Mouse (Mus musculus): ENCODE measurements around the gene Def8. TPM values are rescaled to one million over a fixed set of nuclear protein-coding genes. Genes with fewer than 3 reads are reported as not detected.

Def8 gene
- polyA plus RNA-seq, 1 experiment from 2014 or later = 43.6 TPM

DNA sequence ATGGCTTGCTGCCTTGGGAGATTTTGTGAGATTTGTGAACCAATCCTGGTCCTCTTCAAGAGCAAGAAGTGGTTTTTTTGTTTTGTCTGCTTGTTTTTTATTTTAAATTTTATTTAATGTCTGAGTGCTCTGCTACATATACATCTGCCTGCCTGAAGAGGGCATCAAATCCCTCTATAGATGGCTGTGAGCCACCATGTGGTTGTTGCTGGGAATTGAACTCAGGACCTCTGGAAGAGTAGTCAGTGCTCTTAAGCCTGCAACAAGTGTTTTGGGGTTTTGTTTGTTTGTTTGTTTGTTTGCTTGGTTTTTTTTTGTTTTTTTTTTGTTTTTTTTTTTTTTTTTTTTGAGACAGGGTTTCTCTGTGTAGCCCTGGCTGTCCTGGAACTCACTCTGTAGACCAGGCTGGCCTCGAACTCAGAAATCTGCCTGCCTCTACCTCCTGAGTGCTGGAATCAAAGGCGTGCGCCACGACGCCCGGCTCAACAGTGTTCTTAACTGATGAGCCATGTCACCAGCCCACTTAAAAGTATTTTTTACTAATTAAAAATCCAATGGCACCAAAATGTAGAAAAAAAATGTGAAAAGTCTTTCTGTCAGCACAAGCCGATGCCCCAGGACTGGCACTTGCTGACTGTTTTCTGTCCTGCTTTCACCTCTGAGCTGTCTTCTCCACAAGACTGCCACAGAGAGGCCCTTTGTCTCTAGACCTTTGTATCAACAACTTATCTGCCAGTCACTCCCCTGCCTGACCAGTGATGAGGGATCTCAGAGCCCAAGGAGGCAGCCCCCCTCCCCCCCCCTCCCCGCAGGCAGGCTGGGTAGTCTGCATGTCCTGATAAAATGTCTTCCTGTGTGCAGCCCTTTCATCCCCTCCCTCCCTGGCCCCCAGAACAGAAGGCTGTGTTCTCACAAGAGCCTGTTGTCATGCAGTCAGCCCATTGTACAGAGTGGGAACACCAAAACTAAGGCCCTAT, 7.1 kb upstream of the Def8 start:
- no peaks in the 10 kb centered on the region for H3K36me3 ChIP-seq
- H3K27me3 ChIP-seq (ENCODE audit: low read depth, poor library complexity, severe bottlenecking) = peaks cover 33% of the 10 kb centered on the region
- H3K27ac ChIP-seq = no peak overlapping the region
- WGBS = 87% methylated on average over 8 of the region's 8 CpGs
- H3K4me1 ChIP-seq = peaks cover 18% of the 10 kb centered on the region
- no peak for DNase-seq (ENCODE audit: low spot score)
- no peaks in the 10 kb centered on the region for H3K9me3 ChIP-seq (replicated peaks)
- no peak overlapping the region for H3K4me3 ChIP-seq

DNA sequence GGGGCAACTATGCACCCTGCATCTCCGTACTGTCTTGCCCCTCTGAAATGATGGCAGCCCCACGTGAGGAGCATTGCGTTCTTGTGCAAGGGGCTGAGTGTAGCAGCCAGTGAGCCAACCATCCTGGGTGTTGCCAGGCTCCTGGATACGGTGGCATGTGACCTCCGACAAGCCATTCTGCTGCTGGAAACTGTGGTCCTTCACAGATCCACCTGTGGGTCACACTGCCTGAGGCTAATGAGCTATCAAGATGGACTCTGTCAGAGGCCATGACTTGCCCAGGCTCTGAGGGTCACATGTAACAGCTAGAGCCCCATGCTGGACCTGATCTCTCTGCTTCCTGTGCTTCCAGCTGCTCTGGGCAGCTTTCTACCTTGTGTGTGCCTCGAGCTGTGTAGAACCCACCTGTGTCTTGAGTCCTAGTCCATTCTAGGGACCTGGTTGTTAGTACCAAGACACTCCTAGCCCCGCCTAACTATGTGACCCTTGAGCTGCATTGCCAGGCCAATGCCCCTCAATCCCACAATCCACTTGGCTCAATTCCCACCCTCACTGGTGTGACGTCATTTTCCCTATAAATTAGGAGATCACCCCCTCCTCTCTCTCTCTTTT, 6.3 kb upstream of the Def8 start:
- H3K36me3 ChIP-seq = no peaks in the 10 kb centered on the region

DNA sequence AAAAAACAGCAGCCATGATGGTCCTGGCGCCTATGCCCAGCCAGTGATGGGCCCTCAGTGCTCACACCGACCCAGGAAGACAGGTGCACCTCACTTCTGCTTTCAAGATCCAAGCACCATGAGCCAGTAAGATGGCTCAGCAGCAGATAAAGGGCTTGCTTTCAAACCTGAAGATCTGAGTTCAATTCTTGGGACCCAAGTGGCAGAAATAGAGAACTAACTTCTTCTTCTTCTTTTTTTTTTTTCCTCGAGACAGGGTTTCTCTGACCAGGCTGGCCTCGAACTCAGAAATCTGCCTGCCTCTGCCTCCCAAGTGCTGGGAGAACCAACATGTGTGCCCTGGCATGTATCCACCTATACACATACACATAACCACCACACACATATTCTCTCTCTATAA, 3.6 kb upstream of the Def8 start:
- peaks cover 6% of the 10 kb centered on the region; the same call in 1 of the 2 replicates for H3K27me3 ChIP-seq (ENCODE audit: low read depth, poor library complexity, severe bottlenecking)
- WGBS = 81% methylated on average over 4 of the region's 4 CpGs
- no peak overlapping the region for H3K4me3 ChIP-seq
- H3K27ac ChIP-seq = no peak overlapping the region
- no peak for DNase-seq (ENCODE audit: low spot score)
- H3K9me3 ChIP-seq (replicated peaks) = no peaks in the 10 kb centered on the region
- H3K4me1 ChIP-seq = 0 out of 2 replicates have a peak, but pooled peaks cover 6% of the 10 kb centered on the region
- no peaks in the 10 kb centered on the region for H3K36me3 ChIP-seq

More for the DNA sequence above, 6.3 kb upstream of the Def8 start:
- peaks cover 29% of the 10 kb centered on the region for H3K27me3 ChIP-seq (ENCODE audit: low read depth, poor library complexity, severe bottlenecking)
- H3K9me3 ChIP-seq (replicated peaks) = no peaks in the 10 kb centered on the region
- no peak for DNase-seq (ENCODE audit: low spot score)
- no peak overlapping the region for H3K27ac ChIP-seq
- no peak overlapping the region for H3K4me3 ChIP-seq
- WGBS = 81% methylated on average over 8 of the region's 8 CpGs
- peaks cover 11% of the 10 kb centered on the region for H3K4me1 ChIP-seq

DNA sequence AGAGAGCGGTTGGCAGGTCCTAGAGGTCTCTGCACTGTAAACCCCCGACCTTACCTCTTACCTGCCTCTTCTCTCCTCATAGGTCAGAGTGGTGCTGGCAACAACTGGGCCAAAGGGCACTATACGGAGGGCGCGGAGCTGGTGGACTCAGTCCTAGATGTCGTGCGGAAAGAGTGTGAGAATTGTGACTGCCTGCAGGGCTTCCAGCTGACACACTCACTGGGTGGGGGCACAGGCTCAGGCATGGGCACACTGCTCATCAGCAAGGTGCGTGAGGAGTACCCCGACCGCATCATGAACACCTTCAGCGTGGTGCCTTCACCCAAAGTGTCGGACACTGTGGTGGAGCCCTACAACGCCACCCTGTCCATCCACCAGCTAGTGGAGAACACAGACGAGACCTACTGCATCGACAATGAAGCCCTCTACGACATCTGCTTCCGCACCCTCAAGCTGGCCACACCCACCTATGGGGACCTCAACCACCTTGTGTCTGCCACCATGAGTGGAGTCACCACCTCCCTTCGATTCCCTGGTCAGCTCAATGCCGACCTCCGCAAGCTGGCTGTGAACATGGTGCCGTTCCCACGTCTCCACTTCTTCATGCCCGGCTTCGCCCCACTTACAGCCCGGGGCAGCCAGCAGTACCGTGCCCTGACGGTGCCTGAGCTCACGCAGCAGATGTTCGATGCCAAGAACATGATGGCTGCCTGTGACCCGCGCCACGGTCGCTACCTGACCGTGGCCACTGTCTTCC, 2.6 kb upstream of the Def8 start:
- no peaks in the 10 kb centered on the region for H3K36me3 ChIP-seq
- peaks cover 6% of the 10 kb centered on the region; the same call in 1 of the 2 replicates for H3K27me3 ChIP-seq (ENCODE audit: low read depth, poor library complexity, severe bottlenecking)
- H3K27ac ChIP-seq = no peak overlapping the region
- 94% methylated on average over 34 of the region's 34 CpGs for WGBS
- no peak for DNase-seq (ENCODE audit: low spot score)
- 0 out of 2 replicates have a peak, but pooled peaks cover 6% of the 10 kb centered on the region for H3K4me1 ChIP-seq
- H3K4me3 ChIP-seq = no peak overlapping the region
- H3K9me3 ChIP-seq (replicated peaks) = no peaks in the 10 kb centered on the region

DNA sequence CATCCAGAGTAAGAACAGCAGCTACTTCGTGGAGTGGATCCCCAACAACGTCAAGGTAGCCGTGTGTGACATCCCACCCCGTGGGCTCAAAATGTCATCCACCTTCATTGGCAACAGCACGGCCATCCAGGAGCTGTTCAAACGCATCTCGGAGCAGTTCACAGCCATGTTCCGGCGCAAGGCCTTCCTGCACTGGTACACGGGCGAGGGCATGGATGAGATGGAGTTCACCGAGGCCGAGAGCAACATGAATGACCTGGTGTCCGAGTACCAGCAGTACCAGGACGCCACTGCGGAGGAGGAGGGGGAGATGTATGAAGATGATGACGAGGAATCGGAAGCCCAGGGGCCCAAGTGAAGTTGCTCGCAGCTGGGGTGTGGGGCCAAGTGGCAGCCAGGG, 2.0 kb upstream of the Def8 start:
- 87% methylated on average over 19 of the region's 19 CpGs for WGBS
- Histone ChIP-seq H3K27ac (no peak overlapping the region), H3K27me3 (ENCODE audit: low read depth, poor library complexity, severe bottlenecking) (peaks cover 6% of the 10 kb centered on the region; the same call in 1 of the 2 replicates), H3K4me1 (0 out of 2 replicates have a peak, but pooled peaks cover 6% of the 10 kb centered on the region), H3K36me3 (no peaks in the 10 kb centered on the region), H3K9me3 (replicated peaks) (no peaks in the 10 kb centered on the region), H3K4me3 (no peak overlapping the region)
- no peak for DNase-seq (ENCODE audit: low spot score)

DNA sequence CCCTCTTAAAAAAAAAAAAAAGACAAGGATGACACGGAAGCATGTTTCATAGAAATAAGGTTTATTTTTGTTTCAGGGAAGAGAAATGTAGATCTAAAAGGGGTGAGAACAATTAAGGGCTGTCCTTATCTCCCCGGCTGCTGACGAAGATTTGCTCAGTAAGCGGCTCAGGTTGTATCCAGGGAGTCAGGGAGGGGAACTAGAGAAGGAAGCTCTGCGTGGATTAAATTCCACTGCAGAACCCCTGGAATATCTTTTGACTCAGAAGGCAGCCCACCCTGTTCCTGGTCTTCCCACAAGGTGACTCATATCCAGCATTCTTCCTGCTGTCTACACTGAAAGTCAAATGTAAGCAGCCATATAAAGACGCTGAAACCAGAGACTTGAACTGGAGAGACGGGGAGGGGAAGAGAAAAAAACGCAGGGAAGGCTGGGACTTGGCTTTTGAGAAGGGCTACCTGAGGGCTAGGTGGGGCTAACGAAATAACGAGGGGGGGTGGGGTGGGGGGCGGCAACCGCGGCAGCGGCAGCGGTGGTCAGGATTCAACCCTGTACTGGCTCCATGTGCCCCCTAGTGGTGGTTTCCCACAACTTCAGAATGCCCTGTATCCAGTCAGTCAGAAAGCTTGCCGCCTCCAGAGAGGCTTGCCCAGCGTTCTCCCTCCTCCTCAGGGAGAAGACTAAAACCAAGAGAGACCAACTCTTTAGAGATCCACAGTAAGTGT, 1.1 kb upstream of the Def8 start:
- Histone ChIP-seq H3K9me3 (replicated peaks) (peaks cover 4% of the 10 kb centered on the region), H3K4me1 (0 out of 2 replicates have a peak, but pooled peaks cover 6% of the 10 kb centered on the region), H3K36me3 (no peaks in the 10 kb centered on the region), H3K27ac (no peak overlapping the region), H3K4me3 (peak overlapping the region; percentile 34; the same call in 1 of the 2 replicates), H3K27me3 (ENCODE audit: low read depth, poor library complexity, severe bottlenecking) (peaks cover 6% of the 10 kb centered on the region; the same call in 1 of the 2 replicates)
- WGBS = 16% methylated on average over 17 of the region's 17 CpGs
- DNase-seq (ENCODE audit: low spot score) = peak; percentile 75

DNA sequence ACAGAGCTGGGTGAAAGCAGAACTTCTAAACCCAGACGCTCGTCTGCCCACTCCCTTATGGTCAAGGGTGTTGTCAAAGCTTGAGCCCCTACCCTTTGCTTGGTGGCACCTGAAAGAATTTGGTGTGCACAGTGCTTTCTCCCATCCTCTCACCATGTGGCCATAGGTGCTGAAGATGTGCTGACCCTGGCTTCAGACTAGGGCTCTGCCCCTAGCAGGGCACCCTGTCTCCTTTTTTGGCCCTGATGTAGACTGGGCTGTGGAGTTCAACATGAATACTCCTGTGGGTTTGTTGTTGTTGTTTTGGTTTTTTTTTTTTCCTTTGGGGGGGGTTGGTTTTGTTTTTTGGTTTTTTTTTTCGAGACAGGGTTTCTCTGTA, 557 bp upstream of the Def8 start:
- WGBS = 24% methylated on average over 3 of the region's 3 CpGs
- DNase-seq (ENCODE audit: low spot score) = no peak
- H3K27me3 ChIP-seq (ENCODE audit: low read depth, poor library complexity, severe bottlenecking) = peaks cover 6% of the 10 kb centered on the region; the same call in 1 of the 2 replicates
- peaks cover 10% of the 10 kb centered on the region for H3K9me3 ChIP-seq (replicated peaks)
- H3K4me3 ChIP-seq = no peak overlapping the region
- no peak overlapping the region for H3K27ac ChIP-seq
- no peaks in the 10 kb centered on the region for H3K36me3 ChIP-seq
- H3K4me1 ChIP-seq = 0 out of 2 replicates have a peak, but pooled peaks cover 6% of the 10 kb centered on the region

DNA sequence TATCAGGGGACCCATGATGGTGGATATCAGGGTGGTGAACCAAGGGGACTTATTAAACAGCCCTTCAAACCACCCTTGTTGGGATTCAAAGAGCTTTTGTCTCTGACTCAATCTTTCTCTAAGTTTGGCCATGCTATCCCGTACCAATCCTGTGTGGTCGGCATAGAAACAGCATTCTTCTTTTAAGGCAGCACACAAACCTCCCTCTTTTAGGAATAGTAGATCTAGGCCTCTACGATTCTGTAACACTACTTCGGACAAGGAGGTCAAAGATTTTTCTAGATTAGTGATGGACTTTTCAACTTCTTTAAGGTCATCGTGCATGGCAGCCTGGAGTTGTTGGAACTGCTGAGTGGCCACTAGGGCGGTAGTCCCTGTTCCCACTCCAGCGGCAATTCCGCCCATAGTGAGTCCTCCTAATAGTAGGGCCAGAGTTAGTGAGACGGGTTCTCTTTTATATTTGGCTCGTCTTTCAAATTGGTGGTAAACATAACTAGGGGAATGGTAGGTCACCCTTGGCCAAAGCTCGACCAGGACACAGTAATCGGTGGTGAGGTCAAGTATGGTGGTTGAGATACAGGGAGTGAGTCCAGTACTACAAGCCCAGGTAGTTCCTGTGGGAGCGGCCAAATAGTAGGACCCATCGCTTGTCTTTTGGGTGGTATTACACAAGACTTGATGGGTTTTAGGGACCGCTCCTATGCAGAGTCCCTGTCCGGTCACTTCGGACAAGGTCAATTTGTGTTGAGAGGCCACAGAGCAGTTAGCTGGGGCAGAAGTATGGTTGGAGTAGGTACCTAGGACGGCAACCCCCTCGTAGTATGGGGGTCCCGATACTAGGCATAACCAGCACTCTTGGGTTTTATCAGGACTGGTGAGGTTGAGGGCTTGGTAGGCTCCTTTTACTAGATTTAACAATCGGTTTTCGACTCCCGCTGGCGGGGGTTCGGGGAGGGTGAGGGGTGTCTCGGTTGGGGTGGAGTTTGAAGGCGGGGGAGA, 3.5 kb downstream of the Def8 start:
- peaks cover 34% of the 10 kb centered on the region for H3K9me3 ChIP-seq (replicated peaks)
- H3K27ac ChIP-seq = no peak overlapping the region
- no peaks in the 10 kb centered on the region for H3K27me3 ChIP-seq (ENCODE audit: low read depth, poor library complexity, severe bottlenecking)
- WGBS = 96% methylated on average over 27 of the region's 27 CpGs
- H3K4me3 ChIP-seq = no peak overlapping the region
- H3K36me3 ChIP-seq = no peaks in the 10 kb centered on the region
- 0 out of 2 replicates have a peak, but pooled peaks cover 6% of the 10 kb centered on the region for H3K4me1 ChIP-seq
- no peak for DNase-seq (ENCODE audit: low spot score)

DNA sequence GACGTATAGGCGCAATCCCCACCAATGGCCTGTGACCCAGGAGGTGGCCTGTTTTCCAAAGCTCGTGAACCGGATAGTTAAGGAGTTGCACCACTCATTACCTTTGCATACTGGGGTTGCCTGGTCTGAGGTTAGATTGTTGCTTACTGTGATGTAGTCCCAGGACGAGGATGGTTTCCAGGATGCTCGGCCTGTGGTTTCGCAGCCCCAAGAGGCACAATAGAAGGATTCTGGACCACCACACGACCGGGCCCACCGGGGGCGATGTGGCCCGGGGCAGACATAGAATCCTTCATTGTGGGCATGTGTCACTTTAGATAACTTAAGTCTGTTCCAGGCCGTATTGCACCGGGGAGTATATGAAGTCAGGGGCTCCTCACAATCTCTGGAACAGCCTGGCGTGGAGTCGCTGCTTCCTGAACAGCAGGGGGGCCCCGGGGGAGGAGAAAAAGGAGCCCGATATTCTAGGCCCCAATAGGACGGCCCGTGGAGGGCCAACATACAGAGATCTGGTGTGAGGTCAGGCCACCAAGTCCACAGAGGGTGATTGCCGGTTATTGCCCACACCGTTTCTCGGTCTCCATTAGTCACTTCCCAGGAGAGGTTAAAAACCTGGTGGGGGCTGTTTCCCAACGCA, 4.4 kb downstream of the Def8 start:
- Histone ChIP-seq H3K36me3 (no peaks in the 10 kb centered on the region), H3K9me3 (replicated peaks) (peaks cover 38% of the 10 kb centered on the region), H3K27me3 (ENCODE audit: low read depth, poor library complexity, severe bottlenecking) (no peaks in the 10 kb centered on the region), H3K27ac (no peak overlapping the region), H3K4me3 (no peak overlapping the region), H3K4me1 (no peaks in the 10 kb centered on the region)
- 97% methylated on average over 24 of the region's 24 CpGs for WGBS
- no peak for DNase-seq (ENCODE audit: low spot score)

DNA sequence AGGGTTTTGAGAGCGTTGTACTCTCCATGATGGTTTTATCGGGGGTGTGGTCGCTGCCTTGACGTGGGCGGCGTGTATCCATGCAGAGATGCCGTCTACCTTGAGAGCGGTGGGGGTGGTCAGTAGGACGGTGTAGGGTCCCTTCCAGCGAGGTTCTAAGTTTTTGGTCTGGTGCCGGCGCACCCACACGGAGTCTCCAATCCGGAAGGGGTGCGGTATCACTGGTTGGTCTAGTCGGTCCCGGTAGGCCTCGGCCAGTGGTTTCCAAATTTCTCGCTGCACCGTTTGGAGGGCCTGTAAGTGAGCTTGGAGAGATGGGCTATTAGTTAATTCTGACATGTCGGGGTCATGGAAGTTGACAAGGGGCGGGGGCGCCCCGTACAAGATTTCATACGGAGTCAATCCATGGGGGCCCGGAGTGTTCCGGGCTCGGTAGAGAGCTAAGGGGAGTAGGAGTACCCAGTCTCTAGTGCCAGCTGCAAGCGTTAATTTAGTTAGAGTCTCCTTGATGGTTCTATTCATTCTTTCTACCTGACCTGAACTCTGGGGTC, 5.1 kb downstream of the Def8 start:
- Histone ChIP-seq H3K36me3 (no peaks in the 10 kb centered on the region), H3K27me3 (ENCODE audit: low read depth, poor library complexity, severe bottlenecking) (no peaks in the 10 kb centered on the region), H3K27ac (no peak overlapping the region), H3K4me1 (no peaks in the 10 kb centered on the region), H3K4me3 (no peak overlapping the region), H3K9me3 (replicated peaks) (peaks cover 42% of the 10 kb centered on the region)
- no peak for DNase-seq (ENCODE audit: low spot score)
- 97% methylated on average over 29 of the region's 29 CpGs for WGBS
